Mouse (Mus musculus) kidney, embryonic 14.5 days (tissue): ENCODE data around the gene Slc29a1. TPM values are rescaled to one million over a fixed set of nuclear protein-coding genes. Genes with fewer than 3 reads are reported as not detected.

Experiments used
- ATAC-seq: fragments of 200-750 bp; cut with Nextera tagmentation; 2 replicates; pipeline ENCODE4 v1.8.0; 2017; ENCODE audit warnings: moderate number of reproducible peaks, mild to moderate bottlenecking, moderate TSS enrichment, moderate library complexity; ENCODE audit not compliant: low FRiP score, low TSS enrichment
- H3K27ac ChIP-seq: fragments of 300-500 bp; sonication (generic); 2 replicates; pipeline ENCODE4 v1.5.1; 2014; ENCODE audit warnings: low read depth, mild to moderate bottlenecking, low read length, moderate library complexity, mixed read lengths
- H3K27me3 ChIP-seq: fragments of 300-500 bp; sonication (generic); 2 replicates; pipeline ENCODE4 v1.6.1; 2014; ENCODE audit warnings: mild to moderate bottlenecking, low read length; ENCODE audit not compliant: control insufficient read depth, insufficient read depth
- H3K36me3 ChIP-seq: fragments of 300-500 bp; sonication (generic); 2 replicates; pipeline ENCODE4 v1.6.1; 2014; ENCODE audit warnings: low read length, mixed read lengths; ENCODE audit not compliant: control insufficient read depth, insufficient read depth
- H3K4me1 ChIP-seq: fragments of 300-500 bp; sonication (generic); 2 replicates; pipeline ENCODE4 v1.6.1; 2014; ENCODE audit warnings: low read length, mixed read lengths; ENCODE audit not compliant: control insufficient read depth, insufficient read depth
- H3K4me2 ChIP-seq: fragments of 300-500 bp; sonication (generic); replicated peaks from 2 replicates; pipeline ENCODE4 v1.6.1; 2014; ENCODE audit warnings: low read depth, mild to moderate bottlenecking, low read length
- H3K4me3 ChIP-seq: fragments of 300-500 bp; sonication (generic); 2 replicates; pipeline ENCODE4 v1.5.1; 2014; ENCODE audit warnings: mild to moderate bottlenecking, low read length
- H3K9ac ChIP-seq: fragments of 300-500 bp; sonication (generic); 2 replicates; pipeline ENCODE4 v1.6.1; 2014; ENCODE audit warnings: low read depth, mild to moderate bottlenecking, low read length, moderate library complexity
- H3K9me3 ChIP-seq: fragments of 300-500 bp; sonication (generic); 2 replicates; pipeline ENCODE4 v1.6.1; 2016; ENCODE audit warnings: low read length; ENCODE audit not compliant: control insufficient read depth
- WGBS: fragments of 180-500 bp; shearing (Covaris S2); extraction: QIAGEN DNeasy Blood & Tissue Kit; methylation state at CpG from one replicate; pipeline ENCODE4 v1.1.7; 2014; 5-methylcytosine and 5-hydroxymethylcytosine counted together
- polyA plus RNA-seq: library from polyadenylated mRNA; unstranded; fragments of >200 nt; fragmentation: Nextera tagmentation; extraction: Ambion mirVana; gene quantifications from 2 replicates; pipeline ENCODE4 v1.2.1, GENCODE M21; 2014

Slc29a1 gene
- polyA plus RNA-seq, 1 experiment from 2014 or later: 83.5 TPM

GRCm38 (mm10) chr17:45594881-45595735 lies 4.3 kb downstream of the Slc29a1 start:
- Histone ChIP-seq H3K27ac (no peak overlapping the region), H3K4me2 (peak overlapping the region; percentile 97), H3K9ac (peak overlapping the region; percentile 72), H3K4me1 (peaks cover 62% of the 10 kb centered on the region), H3K27me3 (peaks cover 3% of the 10 kb centered on the region; the same call in 1 of the 2 replicates), H3K4me3 (peak overlapping the region; percentile 61), H3K36me3 (no peaks in the 10 kb centered on the region), H3K9me3 (no peaks in the 10 kb centered on the region)
- 1% methylated on average over 58 of the region's 58 CpGs for WGBS
- ATAC-seq: peak; percentile 78

- no peak for ATAC-seq
- H3K9ac ChIP-seq: peak overlapping the region; percentile 72
- peaks cover 54% of the 10 kb centered on the region for H3K4me1 ChIP-seq
- H3K4me2 ChIP-seq: peak overlapping the region; percentile 97
- peaks cover 3% of the 10 kb centered on the region; the same call in 1 of the 2 replicates for H3K27me3 ChIP-seq
- H3K36me3 ChIP-seq: peaks cover 8% of the 10 kb centered on the region; the same call in 1 of the 2 replicates
- 44% methylated on average over 8 of the region's 8 CpGs for WGBS
- H3K27ac ChIP-seq: no peak overlapping the region
- H3K9me3 ChIP-seq: no peaks in the 10 kb centered on the region
- peak overlapping the region; percentile 61 for H3K4me3 ChIP-seq
Observed at GRCm38 (mm10) chr17:45594195-45594594, 5.2 kb downstream of the Slc29a1 start.

- Histone ChIP-seq H3K4me2 (peak overlapping the region; percentile 9), H3K4me1 (peaks cover 51% of the 10 kb centered on the region)
- WGBS: 33% methylated on average over 8 of the region's 8 CpGs
Observed at GRCm38 (mm10) chr17:45593479-45593878, 5.9 kb downstream of the Slc29a1 start.

GRCm38 (mm10) chr17:45592606-45593431 lies 6.6 kb downstream of the Slc29a1 start:
- H3K36me3 ChIP-seq: peaks cover 9% of the 10 kb centered on the region; the same call in 1 of the 2 replicates
- H3K9ac ChIP-seq: peak overlapping the region; percentile 25; the same call in 1 of the 2 replicates
- H3K4me3 ChIP-seq: peak overlapping the region; percentile 1; the same call in 1 of the 2 replicates
- peaks cover 51% of the 10 kb centered on the region for H3K4me1 ChIP-seq
- H3K4me2 ChIP-seq: peak overlapping the region; percentile 9
- ATAC-seq: no peak
- H3K27me3 ChIP-seq: peaks cover 3% of the 10 kb centered on the region; the same call in 1 of the 2 replicates
- WGBS: 55% methylated on average over 8 of the region's 8 CpGs
- no peaks in the 10 kb centered on the region for H3K9me3 ChIP-seq
- no peak overlapping the region for H3K27ac ChIP-seq

More at GRCm38 (mm10) chr17:45593479-45593878, 5.9 kb downstream of the Slc29a1 start:
- Histone ChIP-seq H3K9ac (0 out of 2 replicates have a peak overlapping the region, but pooled peaks have one; percentile 25), H3K9me3 (no peaks in the 10 kb centered on the region), H3K4me3 (peak overlapping the region; percentile 1; the same call in 1 of the 2 replicates), H3K36me3 (peaks cover 9% of the 10 kb centered on the region; the same call in 1 of the 2 replicates), H3K27me3 (peaks cover 3% of the 10 kb centered on the region; the same call in 1 of the 2 replicates), H3K27ac (no peak overlapping the region)
- no peak for ATAC-seq

- Histone ChIP-seq H3K36me3 (peaks cover 12% of the 10 kb centered on the region; the same call in 1 of the 2 replicates), H3K4me2 (peak overlapping the region; percentile 9), H3K27me3 (peaks cover 3% of the 10 kb centered on the region; the same call in 1 of the 2 replicates), H3K4me3 (no peak overlapping the region; the same call in 1 of the 2 replicates), H3K27ac (no peak overlapping the region), H3K9me3 (no peaks in the 10 kb centered on the region), H3K4me1 (peaks cover 50% of the 10 kb centered on the region), H3K9ac (peak overlapping the region; percentile 25; the same call in 1 of the 2 replicates)
- ATAC-seq: no peak
- 46% methylated on average over 16 of the region's 16 CpGs for WGBS
Observed at GRCm38 (mm10) chr17:45591701-45592605, 7.5 kb downstream of the Slc29a1 start.

- Histone ChIP-seq H3K27ac (no peak overlapping the region), H3K4me1 (peaks cover 42% of the 10 kb centered on the region), H3K9ac (no peak overlapping the region), H3K36me3 (peaks cover 19% of the 10 kb centered on the region; the same call in 1 of the 2 replicates), H3K4me3 (no peak overlapping the region), H3K27me3 (peaks cover 3% of the 10 kb centered on the region; the same call in 1 of the 2 replicates), H3K4me2 (no peak overlapping the region), H3K9me3 (0 out of 2 replicates have a peak, but pooled peaks cover 5% of the 10 kb centered on the region)
- WGBS: 78% methylated on average over 6 of the region's 6 CpGs
- ATAC-seq: no peak
Observed at GRCm38 (mm10) chr17:45590410-45590809, 9.0 kb downstream of the Slc29a1 start.

- WGBS: 91% methylated on average over 8 of the region's 8 CpGs
- no peak overlapping the region for H3K27ac ChIP-seq
- no peak overlapping the region for H3K9ac ChIP-seq
- no peak overlapping the region for H3K4me3 ChIP-seq
- H3K4me1 ChIP-seq: peaks cover 40% of the 10 kb centered on the region
- ATAC-seq: no peak
- peaks cover 3% of the 10 kb centered on the region; the same call in 1 of the 2 replicates for H3K27me3 ChIP-seq
- H3K36me3 ChIP-seq: peaks cover 19% of the 10 kb centered on the region; the same call in 1 of the 2 replicates
- H3K9me3 ChIP-seq: 0 out of 2 replicates have a peak, but pooled peaks cover 5% of the 10 kb centered on the region
- H3K4me2 ChIP-seq: no peak overlapping the region
Observed at GRCm38 (mm10) chr17:45589844-45590243, 9.6 kb downstream of the Slc29a1 start.
